Mouse (Mus musculus) forebrain, embryonic 13.5 days (tissue): ENCODE measurements around the gene Apobec4. TPM values are rescaled to one million over a fixed set of nuclear protein-coding genes. Genes with fewer than 3 reads are reported as not detected.

ENCODE experiments used
- ATAC-seq: fragments of 200-750 bp; cut with Nextera tagmentation; 2 replicates; pipeline ENCODE4 v1.8.0; 2017
- H3K27ac ChIP-seq: fragments of 300-500 bp; sonication (generic); 2 replicates; pipeline ENCODE4 v1.5.1; 2015; ENCODE audit warnings: inconsistent platforms, mild to moderate bottlenecking, moderate library complexity
- H3K27me3 ChIP-seq: fragments of 300-500 bp; sonication (generic); 2 replicates; pipeline ENCODE4 v1.6.1; 2015; ENCODE audit warnings: mild to moderate bottlenecking, inconsistent platforms
- H3K36me3 ChIP-seq: fragments of 300-500 bp; sonication (generic); 2 replicates; pipeline ENCODE4 v1.6.1; 2015; ENCODE audit warnings: mild to moderate bottlenecking, inconsistent platforms; ENCODE audit not compliant: poor library complexity, severe bottlenecking
- H3K4me1 ChIP-seq: fragments of 300-500 bp; sonication (generic); 2 replicates; pipeline ENCODE4 v1.6.1; 2015; ENCODE audit warnings: inconsistent platforms
- H3K4me2 ChIP-seq: fragments of 300-500 bp; sonication (generic); 2 replicates; pipeline ENCODE4 v1.6.1; 2015; ENCODE audit warnings: inconsistent platforms, mild to moderate bottlenecking, moderate library complexity
- H3K4me3 ChIP-seq: fragments of 300-500 bp; sonication (generic); 2 replicates; pipeline ENCODE4 v1.5.1; 2015; ENCODE audit warnings: mild to moderate bottlenecking, inconsistent platforms
- H3K9ac ChIP-seq: fragments of 300-500 bp; sonication (generic); 2 replicates; pipeline ENCODE4 v1.6.1; 2015; ENCODE audit warnings: mild to moderate bottlenecking, inconsistent platforms
- H3K9me3 ChIP-seq: fragments of 300-500 bp; sonication (generic); replicated peaks from 2 replicates; pipeline ENCODE4 v1.6.1; 2016; ENCODE audit warnings: inconsistent platforms
- WGBS: fragments of 180-500 bp; shearing (Covaris S2); methylation state at CpG from one replicate; pipeline ENCODE4 v1.1.7; 2015; 5-methylcytosine and 5-hydroxymethylcytosine counted together
- polyA plus RNA-seq: library from polyadenylated mRNA; unstranded; fragments of >200 nt; fragmentation: Nextera tagmentation; extraction: Ambion mirVana; gene quantifications from 2 replicates; pipeline ENCODE4 v1.2.1, GENCODE M21; 2015

The Apobec4 gene
- polyA plus RNA-seq, 1 experiment from 2014 or later, result 0.14 TPM

- no peaks in the 10 kb centered on the region for H3K4me1 ChIP-seq
- no peak overlapping the region for H3K27ac ChIP-seq
- no peak for ATAC-seq
- no peaks in the 10 kb centered on the region for H3K9me3 ChIP-seq
- no peaks in the 10 kb centered on the region for H3K27me3 ChIP-seq
- no peak overlapping the region for H3K9ac ChIP-seq
- no peak overlapping the region for H3K4me2 ChIP-seq
- no peaks in the 10 kb centered on the region for H3K36me3 ChIP-seq
- H3K4me3 ChIP-seq, result no peak overlapping the region
Measured at GRCm38 (mm10) chr1:152724286-152724685, 26.1 kb upstream of the Apobec4 start.

- 85% methylated on average over 3 of the region's 3 CpGs for WGBS
- Histone ChIP-seq H3K36me3 (no peaks in the 10 kb centered on the region), H3K27me3 (no peaks in the 10 kb centered on the region), H3K4me3 (no peak overlapping the region), H3K9ac (no peak overlapping the region), H3K9me3 (no peaks in the 10 kb centered on the region), H3K4me1 (no peaks in the 10 kb centered on the region), H3K27ac (no peak overlapping the region), H3K4me2 (no peak overlapping the region)
- no peak for ATAC-seq
Measured at GRCm38 (mm10) chr1:152726095-152726494, 24.3 kb upstream of the Apobec4 start.

- no peak overlapping the region for H3K4me3 ChIP-seq
- 75% methylated on average over 4 of the region's 5 CpGs for WGBS
- H3K9me3 ChIP-seq, result no peaks in the 10 kb centered on the region
- H3K27me3 ChIP-seq, result no peaks in the 10 kb centered on the region
- H3K4me2 ChIP-seq, result no peak overlapping the region
- no peak for ATAC-seq
- no peaks in the 10 kb centered on the region for H3K4me1 ChIP-seq
- H3K36me3 ChIP-seq, result no peaks in the 10 kb centered on the region
- no peak overlapping the region for H3K9ac ChIP-seq
- no peak overlapping the region for H3K27ac ChIP-seq
Measured at GRCm38 (mm10) chr1:152727604-152728236, 22.6 kb upstream of the Apobec4 start.

- Histone ChIP-seq H3K36me3 (no peaks in the 10 kb centered on the region), H3K4me2 (no peak overlapping the region), H3K27me3 (no peaks in the 10 kb centered on the region), H3K9ac (no peak overlapping the region), H3K27ac (no peak overlapping the region), H3K4me1 (no peaks in the 10 kb centered on the region), H3K4me3 (no peak overlapping the region), H3K9me3 (no peaks in the 10 kb centered on the region)
- no peak for ATAC-seq
- WGBS, result 97% methylated on average over 9 of the region's 9 CpGs
Measured at GRCm38 (mm10) chr1:152738793-152739192, 11.6 kb upstream of the Apobec4 start.

- no peak overlapping the region for H3K27ac ChIP-seq
- WGBS, result 95% methylated on average over 11 of the region's 11 CpGs
- H3K27me3 ChIP-seq, result no peaks in the 10 kb centered on the region
- no peaks in the 10 kb centered on the region for H3K36me3 ChIP-seq
- no peak overlapping the region for H3K9ac ChIP-seq
- H3K4me3 ChIP-seq, result no peak overlapping the region
- H3K4me1 ChIP-seq, result no peaks in the 10 kb centered on the region
- no peak for ATAC-seq
- H3K9me3 ChIP-seq, result no peaks in the 10 kb centered on the region
- no peak overlapping the region for H3K4me2 ChIP-seq
Measured at GRCm38 (mm10) chr1:152739374-152739773, 11.0 kb upstream of the Apobec4 start.

GRCm38 (mm10) chr1:152743095-152743826 lies 7.1 kb upstream of the Apobec4 start:
- Histone ChIP-seq H3K4me2 (no peak overlapping the region), H3K27ac (no peak overlapping the region), H3K4me3 (no peak overlapping the region), H3K36me3 (no peaks in the 10 kb centered on the region), H3K9me3 (no peaks in the 10 kb centered on the region), H3K27me3 (no peaks in the 10 kb centered on the region), H3K4me1 (no peaks in the 10 kb centered on the region), H3K9ac (no peak overlapping the region)
- ATAC-seq, result no peak
- 69% methylated on average over 15 of the region's 15 CpGs for WGBS

- Histone ChIP-seq H3K36me3 (no peaks in the 10 kb centered on the region), H3K9me3 (no peaks in the 10 kb centered on the region), H3K9ac (no peak overlapping the region), H3K27me3 (no peaks in the 10 kb centered on the region), H3K4me1 (peaks cover 13% of the 10 kb centered on the region), H3K4me2 (no peak overlapping the region), H3K4me3 (no peak overlapping the region), H3K27ac (no peak overlapping the region)
- peak; percentile 61; the same call in 1 of the 2 replicates for ATAC-seq
- 4% methylated on average over 5 of the region's 5 CpGs for WGBS
Measured at GRCm38 (mm10) chr1:152746426-152746825, 3.9 kb upstream of the Apobec4 start.

GRCm38 (mm10) chr1:152749276-152749675 lies 1.1 kb upstream of the Apobec4 start:
- Histone ChIP-seq H3K4me3 (no peak overlapping the region), H3K27me3 (no peaks in the 10 kb centered on the region), H3K9me3 (no peaks in the 10 kb centered on the region), H3K27ac (no peak overlapping the region), H3K36me3 (no peaks in the 10 kb centered on the region), H3K4me1 (peaks cover 13% of the 10 kb centered on the region), H3K9ac (no peak overlapping the region), H3K4me2 (no peak overlapping the region)
- no peak for ATAC-seq
- WGBS, result 74% methylated on average over 9 of the region's 9 CpGs

- Histone ChIP-seq H3K4me3 (no peak overlapping the region), H3K27ac (no peak overlapping the region), H3K9ac (no peak overlapping the region), H3K4me1 (peaks cover 12% of the 10 kb centered on the region), H3K27me3 (no peaks in the 10 kb centered on the region), H3K9me3 (no peaks in the 10 kb centered on the region), H3K4me2 (no peak overlapping the region), H3K36me3 (no peaks in the 10 kb centered on the region)
- no peak for ATAC-seq
- WGBS, result 86% methylated on average over 2 of the region's 2 CpGs
Measured at GRCm38 (mm10) chr1:152761791-152762190, 11.4 kb downstream of the Apobec4 start.

- peak within 1 kb of the TSS; percentile 95 for H3K9ac ChIP-seq
- H3K4me3 ChIP-seq, result peak within 1 kb of the TSS; percentile 92
- peak within 1 kb of the TSS; percentile 79 for H3K27ac ChIP-seq
- peak; percentile 97 for ATAC-seq
- H3K4me1 ChIP-seq, result peaks cover 21% of the 10 kb centered on the region
- H3K36me3 ChIP-seq, result peaks cover 18% of the 10 kb centered on the region
- no peaks in the 10 kb centered on the region for H3K9me3 ChIP-seq
- under 1% methylated on average over 69 of the region's 86 CpGs for WGBS
- no peaks in the 10 kb centered on the region for H3K27me3 ChIP-seq
- H3K4me2 ChIP-seq, result peak within 1 kb of the TSS; percentile 80
Measured at GRCm38 (mm10) chr1:152766032-152766772, 15.9 kb downstream of the Apobec4 start, which contains the start of the genes Rgl1 and Arpc5. Gene Rgl1 (minus strand): TSS chr1:152766351. Gene Arpc5 (plus strand): TSS chr1:152766542.

GRCm38 (mm10) chr1:152766804-152767748 lies 16.7 kb downstream of the Apobec4 start:
- peak overlapping the region; percentile 80 for H3K4me2 ChIP-seq
- H3K27me3 ChIP-seq, result no peaks in the 10 kb centered on the region

More at GRCm38 (mm10) chr1:152766804-152767748, 16.7 kb downstream of the Apobec4 start:
- H3K4me1 ChIP-seq, result peaks cover 21% of the 10 kb centered on the region
- H3K4me3 ChIP-seq, result peak overlapping the region; percentile 92
- H3K27ac ChIP-seq, result peak overlapping the region; percentile 79
- under 1% methylated on average over 60 of the region's 60 CpGs for WGBS
- peak overlapping the region; percentile 95 for H3K9ac ChIP-seq
- no peaks in the 10 kb centered on the region for H3K9me3 ChIP-seq
- peaks cover 27% of the 10 kb centered on the region for H3K36me3 ChIP-seq
- peak; percentile 70; the same call in 1 of the 2 replicates for ATAC-seq
